Mouse (Mus musculus): Measurements from ENCODE around the gene Pdzd9. TPM values are rescaled to one million over a fixed set of nuclear protein-coding genes. Genes with fewer than 3 reads are reported as not detected.
A peak's percentile ranks its signal among the peaks of the same experiment; 100 is the strongest.
"Not testable (repeated sequence)": the region's sequence is repeated elsewhere in the genome, so short reads cannot be mapped to it uniquely, and the experiment has no call there.

Pdzd9 gene
- 0.71 and 0.74 TPM in 2 replicates for polyA plus RNA-seq (2014; fragmentation: Nextera tagmentation; extraction: Ambion mirVana)

- Histone ChIP-seq H3K4me3 (ENCODE audit: low read depth, low read length) (no peak within 1 kb of the TSS), H3K4me1 (ENCODE audit: control insufficient read depth, insufficient read depth, low read length) (no peaks in the 10 kb centered on the region), H3K9ac (replicated peaks; ENCODE audit: low read depth, low read length) (no peak within 1 kb of the TSS), H3K9me3 (ENCODE audit: control insufficient read depth, low read length) (no peaks in the 10 kb centered on the region), H3K27me3 (ENCODE audit: control insufficient read depth, insufficient read depth, low read length) (no peaks in the 10 kb centered on the region), H3K4me2 (ENCODE audit: low read depth, low read length) (no peak within 1 kb of the TSS), H3K36me3 (ENCODE audit: control insufficient read depth, insufficient read depth, low read length) (no peaks in the 10 kb centered on the region), H3K27ac (ENCODE audit: low read depth, low read length) (no peak within 1 kb of the TSS)
- peak; percentile 69; the same call in 1 of the 2 replicates for ATAC-seq (ENCODE audit: low read depth)
- 21% methylated on average over 14 of the region's 14 CpGs for WGBS
These were observed at the start of gene Pdzd9 for GRCm38 (mm10) chr7:120670153-120670875. Gene Pdzd9, minus strand, starts transcription at chr7:120670343.

GRCm38 (mm10) chr7:120717261-120717660 is 47.1 kb upstream of the Pdzd9 start:
- no peaks in the 10 kb centered on the region for H3K4me1 ChIP-seq (ENCODE audit: control insufficient read depth, insufficient read depth, low read length)
- no peak overlapping the region for H3K4me3 ChIP-seq (ENCODE audit: low read depth, low read length)
- 83% methylated on average over 2 of the region's 2 CpGs for WGBS
- no peaks in the 10 kb centered on the region for H3K36me3 ChIP-seq (ENCODE audit: control insufficient read depth, insufficient read depth, low read length)
- no peaks in the 10 kb centered on the region for H3K27me3 ChIP-seq (ENCODE audit: control insufficient read depth, insufficient read depth, low read length)
- no peaks in the 10 kb centered on the region for H3K9me3 ChIP-seq (ENCODE audit: control insufficient read depth, low read length)
- H3K27ac ChIP-seq (ENCODE audit: low read depth, low read length) = no peak overlapping the region
- ATAC-seq (ENCODE audit: low read depth) = no peak
- no peak overlapping the region for H3K4me2 ChIP-seq (ENCODE audit: low read depth, low read length)
- no peak overlapping the region for H3K9ac ChIP-seq (replicated peaks; ENCODE audit: low read depth, low read length)

GRCm38 (mm10) chr7:120713951-120714350 is 43.8 kb upstream of the Pdzd9 start:
- not testable (repeated sequence) for ATAC-seq (ENCODE audit: low read depth); H3K4me1 ChIP-seq (ENCODE audit: control insufficient read depth, insufficient read depth, low read length); H3K36me3 ChIP-seq (ENCODE audit: control insufficient read depth, insufficient read depth, low read length); H3K4me2 ChIP-seq (ENCODE audit: low read depth, low read length); H3K9me3 ChIP-seq (ENCODE audit: control insufficient read depth, low read length); H3K4me3 ChIP-seq (ENCODE audit: low read depth, low read length); H3K27ac ChIP-seq (ENCODE audit: low read depth, low read length); H3K27me3 ChIP-seq (ENCODE audit: control insufficient read depth, insufficient read depth, low read length); H3K9ac ChIP-seq (replicated peaks; ENCODE audit: low read depth, low read length)
- WGBS = 90% methylated on average over 11 of the region's 11 CpGs

GRCm38 (mm10) chr7:120713225-120713624 is 43.1 kb upstream of the Pdzd9 start:
- no peaks in the 10 kb centered on the region for H3K36me3 ChIP-seq (ENCODE audit: control insufficient read depth, insufficient read depth, low read length)
- no peaks in the 10 kb centered on the region for H3K27me3 ChIP-seq (ENCODE audit: control insufficient read depth, insufficient read depth, low read length)
- WGBS = 96% methylated on average over 2 of the region's 2 CpGs
- no peak overlapping the region for H3K4me3 ChIP-seq (ENCODE audit: low read depth, low read length)
- H3K27ac ChIP-seq (ENCODE audit: low read depth, low read length) = no peak overlapping the region
- H3K4me1 ChIP-seq (ENCODE audit: control insufficient read depth, insufficient read depth, low read length) = no peaks in the 10 kb centered on the region
- no peak overlapping the region for H3K9ac ChIP-seq (replicated peaks; ENCODE audit: low read depth, low read length)
- ATAC-seq (ENCODE audit: low read depth) = no peak
- H3K9me3 ChIP-seq (ENCODE audit: control insufficient read depth, low read length) = no peaks in the 10 kb centered on the region
- no peak overlapping the region for H3K4me2 ChIP-seq (ENCODE audit: low read depth, low read length)

GRCm38 (mm10) chr7:120712071-120712470 is 41.9 kb upstream of the Pdzd9 start:
- H3K36me3 ChIP-seq (ENCODE audit: control insufficient read depth, insufficient read depth, low read length) = no peaks in the 10 kb centered on the region
- no peaks in the 10 kb centered on the region for H3K4me1 ChIP-seq (ENCODE audit: control insufficient read depth, insufficient read depth, low read length)
- H3K4me3 ChIP-seq (ENCODE audit: low read depth, low read length) = no peak overlapping the region
- H3K9me3 ChIP-seq (ENCODE audit: control insufficient read depth, low read length) = no peaks in the 10 kb centered on the region
- H3K9ac ChIP-seq (replicated peaks; ENCODE audit: low read depth, low read length) = no peak overlapping the region
- 99% methylated on average over 2 of the region's 2 CpGs for WGBS
- H3K27ac ChIP-seq (ENCODE audit: low read depth, low read length) = no peak overlapping the region
- H3K27me3 ChIP-seq (ENCODE audit: control insufficient read depth, insufficient read depth, low read length) = no peaks in the 10 kb centered on the region
- ATAC-seq (ENCODE audit: low read depth) = no peak
- no peak overlapping the region for H3K4me2 ChIP-seq (ENCODE audit: low read depth, low read length)

- Histone ChIP-seq H3K27me3 (ENCODE audit: control insufficient read depth, insufficient read depth, low read length) (no peaks in the 10 kb centered on the region), H3K9ac (replicated peaks; ENCODE audit: low read depth, low read length) (no peak overlapping the region), H3K4me1 (ENCODE audit: control insufficient read depth, insufficient read depth, low read length) (no peaks in the 10 kb centered on the region), H3K4me2 (ENCODE audit: low read depth, low read length) (no peak overlapping the region), H3K36me3 (ENCODE audit: control insufficient read depth, insufficient read depth, low read length) (no peaks in the 10 kb centered on the region), H3K27ac (ENCODE audit: low read depth, low read length) (no peak overlapping the region), H3K4me3 (ENCODE audit: low read depth, low read length) (no peak overlapping the region), H3K9me3 (ENCODE audit: control insufficient read depth, low read length) (no peaks in the 10 kb centered on the region)
- no peak for ATAC-seq (ENCODE audit: low read depth)
- 86% methylated on average over 3 of the region's 3 CpGs for WGBS
These were observed 33.7 kb upstream of the Pdzd9 start for GRCm38 (mm10) chr7:120703888-120704287.

GRCm38 (mm10) chr7:120699586-120699985 is 29.4 kb upstream of the Pdzd9 start:
- H3K27ac ChIP-seq (ENCODE audit: low read depth, low read length) = no peak overlapping the region
- H3K4me3 ChIP-seq (ENCODE audit: low read depth, low read length) = no peak overlapping the region
- no peak overlapping the region for H3K9ac ChIP-seq (replicated peaks; ENCODE audit: low read depth, low read length)
- ATAC-seq (ENCODE audit: low read depth) = no peak
- 92% methylated on average over 6 of the region's 6 CpGs for WGBS
- no peaks in the 10 kb centered on the region for H3K27me3 ChIP-seq (ENCODE audit: control insufficient read depth, insufficient read depth, low read length)
- no peaks in the 10 kb centered on the region for H3K36me3 ChIP-seq (ENCODE audit: control insufficient read depth, insufficient read depth, low read length)
- H3K4me1 ChIP-seq (ENCODE audit: control insufficient read depth, insufficient read depth, low read length) = no peaks in the 10 kb centered on the region
- H3K4me2 ChIP-seq (ENCODE audit: low read depth, low read length) = no peak overlapping the region
- H3K9me3 ChIP-seq (ENCODE audit: control insufficient read depth, low read length) = no peaks in the 10 kb centered on the region

- Histone ChIP-seq H3K9ac (replicated peaks; ENCODE audit: low read depth, low read length) (no peak overlapping the region), H3K27me3 (ENCODE audit: control insufficient read depth, insufficient read depth, low read length) (no peaks in the 10 kb centered on the region), H3K9me3 (ENCODE audit: control insufficient read depth, low read length) (no peaks in the 10 kb centered on the region), H3K36me3 (ENCODE audit: control insufficient read depth, insufficient read depth, low read length) (peaks cover 5% of the 10 kb centered on the region; the same call in 1 of the 2 replicates), H3K27ac (ENCODE audit: low read depth, low read length) (no peak overlapping the region), H3K4me2 (ENCODE audit: low read depth, low read length) (no peak overlapping the region), H3K4me3 (ENCODE audit: low read depth, low read length) (no peak overlapping the region), H3K4me1 (ENCODE audit: control insufficient read depth, insufficient read depth, low read length) (no peaks in the 10 kb centered on the region)
- no peak for ATAC-seq (ENCODE audit: low read depth)
- WGBS = 78% methylated on average over 2 of the region's 2 CpGs
These were observed 26.2 kb upstream of the Pdzd9 start for GRCm38 (mm10) chr7:120696331-120696730.

GRCm38 (mm10) chr7:120695641-120696040 is 25.5 kb upstream of the Pdzd9 start:
- no peaks in the 10 kb centered on the region for H3K27me3 ChIP-seq (ENCODE audit: control insufficient read depth, insufficient read depth, low read length)
- no peak overlapping the region for H3K4me2 ChIP-seq (ENCODE audit: low read depth, low read length)
- no peak overlapping the region for H3K27ac ChIP-seq (ENCODE audit: low read depth, low read length)
- peaks cover 5% of the 10 kb centered on the region; the same call in 1 of the 2 replicates for H3K36me3 ChIP-seq (ENCODE audit: control insufficient read depth, insufficient read depth, low read length)
- H3K4me1 ChIP-seq (ENCODE audit: control insufficient read depth, insufficient read depth, low read length) = no peaks in the 10 kb centered on the region
- no peak for ATAC-seq (ENCODE audit: low read depth)
- H3K9me3 ChIP-seq (ENCODE audit: control insufficient read depth, low read length) = no peaks in the 10 kb centered on the region
- no peak overlapping the region for H3K9ac ChIP-seq (replicated peaks; ENCODE audit: low read depth, low read length)
- WGBS = 76% methylated on average over 1 of the region's 1 CpGs
- no peak overlapping the region for H3K4me3 ChIP-seq (ENCODE audit: low read depth, low read length)
